Mouse (Mus musculus): ENCODE data around the gene Arntl.

DNA sequence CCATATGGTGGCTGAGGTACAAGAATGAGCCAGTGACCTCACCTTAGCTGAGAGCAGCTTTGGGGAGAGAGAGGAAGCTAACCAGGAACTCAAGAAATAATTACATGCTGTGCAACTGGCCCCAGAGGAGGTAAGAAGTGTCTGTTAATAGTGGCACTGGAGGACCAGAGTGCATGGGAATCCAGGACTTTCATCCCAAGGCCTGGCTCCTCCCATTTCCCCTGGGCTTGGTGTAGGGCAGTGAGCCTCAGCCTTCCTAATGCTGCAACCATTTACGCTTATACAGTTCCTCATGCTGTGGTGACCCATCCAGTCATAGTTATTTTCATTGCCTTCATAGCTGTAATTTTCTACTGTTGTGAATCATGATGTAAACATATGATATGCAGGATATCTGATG lies 17.4 kb downstream of the Arntl start:
- TF ChIP-seq CTCF (IDR thresholded peaks at IDR 0.05; ENCODE audit: low read depth, low read length) (no peak), POLR2A (IDR thresholded peaks at IDR 0.05; ENCODE audit: borderline replicate concordance, low read depth, low read length) (no peak)
